Mouse (Mus musculus) forebrain, embryonic 16.5 days (tissue): Measurements from ENCODE around the gene Pdhx. TPM values are rescaled to one million over a fixed set of nuclear protein-coding genes. Genes with fewer than 3 reads are reported as not detected.

ENCODE experiments used
- ATAC-seq: fragments of 200-750 bp; cut with Nextera tagmentation; 2 replicates; pipeline ENCODE4 v1.8.0; 2017; ENCODE audit warnings: mild to moderate bottlenecking, moderate library complexity
- H3K27ac ChIP-seq: fragments of 300-500 bp; sonication (generic); 2 replicates; pipeline ENCODE4 v1.5.1; 2014; ENCODE audit warnings: low read length, control low read depth
- H3K27me3 ChIP-seq: fragments of 300-500 bp; sonication (generic); replicated peaks from 2 replicates; pipeline ENCODE4 v1.6.1; 2014; ENCODE audit warnings: low read length; ENCODE audit not compliant: control insufficient read depth, insufficient read depth
- H3K36me3 ChIP-seq: fragments of 300-500 bp; sonication (generic); 2 replicates; pipeline ENCODE4 v1.6.1; 2014; ENCODE audit not compliant: control insufficient read depth, insufficient read depth
- H3K4me1 ChIP-seq: fragments of 300-500 bp; sonication (generic); replicated peaks from 2 replicates; pipeline ENCODE4 v1.6.1; 2014; ENCODE audit warnings: low read length; ENCODE audit not compliant: control insufficient read depth, insufficient read depth
- H3K4me2 ChIP-seq: fragments of 300-500 bp; sonication (generic); 2 replicates; pipeline ENCODE4 v1.6.1; 2014; ENCODE audit warnings: mild to moderate bottlenecking, low read length, control low read depth
- H3K4me3 ChIP-seq: fragments of 300-500 bp; sonication (generic); replicated peaks from 2 replicates; pipeline ENCODE4 v1.5.1; 2014; ENCODE audit warnings: mild to moderate bottlenecking, low read length, control low read depth
- H3K9ac ChIP-seq: fragments of 300-500 bp; sonication (generic); replicated peaks from 2 replicates; pipeline ENCODE4 v1.6.1; 2014; ENCODE audit warnings: low read depth, low read length, control low read depth
- H3K9me3 ChIP-seq: fragments of 300-500 bp; sonication (generic); 2 replicates; pipeline ENCODE4 v1.6.1; 2016; ENCODE audit warnings: low read length; ENCODE audit not compliant: control insufficient read depth
- WGBS: fragments of 180-500 bp; shearing (Covaris S2); extraction: QIAGEN DNeasy Blood & Tissue Kit; methylation state at CpG from one replicate; pipeline ENCODE4 v1.1.7; 2014; 5-methylcytosine and 5-hydroxymethylcytosine counted together
- polyA plus RNA-seq: library from polyadenylated mRNA; unstranded; fragments of >200 nt; fragmentation: Nextera tagmentation; extraction: Ambion mirVana; gene quantifications from 2 replicates; pipeline ENCODE4 v1.2.1, GENCODE M21; 2015

Gene Pdhx
- polyA plus RNA-seq, 1 experiment from 2014 or later, result 61.0 TPM

DNA sequence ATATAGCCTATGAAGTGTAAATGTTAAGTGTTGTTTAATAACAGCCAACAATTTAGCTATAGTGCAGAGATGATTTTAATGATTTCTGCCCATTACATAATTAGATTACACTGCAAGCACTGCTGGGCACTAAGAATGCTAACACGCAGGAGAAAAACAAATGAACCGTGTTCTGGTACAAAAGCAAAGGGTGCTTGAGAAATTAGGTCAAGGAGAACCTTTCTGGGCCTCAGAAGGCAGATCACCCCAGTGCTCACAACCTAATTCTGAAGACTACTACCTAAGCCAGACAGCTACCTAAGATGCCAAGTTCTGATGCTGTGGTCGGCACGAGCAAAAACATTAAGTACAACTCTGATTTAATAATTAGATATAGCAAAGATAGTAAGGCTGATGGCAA, 35.5 kb downstream of the Pdhx start:
- no peak for ATAC-seq
- H3K4me1 ChIP-seq, result no peaks in the 10 kb centered on the region
- H3K9me3 ChIP-seq, result no peaks in the 10 kb centered on the region
- H3K27ac ChIP-seq, result no peak overlapping the region
- H3K4me3 ChIP-seq, result no peak overlapping the region
- no peaks in the 10 kb centered on the region for H3K27me3 ChIP-seq
- H3K36me3 ChIP-seq, result peaks cover 3% of the 10 kb centered on the region; the same call in 1 of the 2 replicates
- 49% methylated on average over 4 of the region's 4 CpGs for whole genome bisulfite sequencing
- H3K9ac ChIP-seq, result no peak overlapping the region
- H3K4me2 ChIP-seq, result no peak overlapping the region

GRCm38 (mm10) chr2:103022728-103023127, 50.6 kb downstream of the Pdhx start:
- H3K27ac ChIP-seq, result no peak overlapping the region
- ATAC-seq, result peak; percentile 67
- no peak overlapping the region for H3K4me2 ChIP-seq
- no peaks in the 10 kb centered on the region for H3K27me3 ChIP-seq
- H3K4me3 ChIP-seq, result no peak overlapping the region
- 30% methylated on average over 3 of the region's 3 CpGs for WGBS
- H3K9ac ChIP-seq, result no peak overlapping the region
- peaks cover 5% of the 10 kb centered on the region; the same call in 1 of the 2 replicates for H3K36me3 ChIP-seq
- H3K4me1 ChIP-seq, result peaks cover 18% of the 10 kb centered on the region
- H3K9me3 ChIP-seq, result no peaks in the 10 kb centered on the region

DNA sequence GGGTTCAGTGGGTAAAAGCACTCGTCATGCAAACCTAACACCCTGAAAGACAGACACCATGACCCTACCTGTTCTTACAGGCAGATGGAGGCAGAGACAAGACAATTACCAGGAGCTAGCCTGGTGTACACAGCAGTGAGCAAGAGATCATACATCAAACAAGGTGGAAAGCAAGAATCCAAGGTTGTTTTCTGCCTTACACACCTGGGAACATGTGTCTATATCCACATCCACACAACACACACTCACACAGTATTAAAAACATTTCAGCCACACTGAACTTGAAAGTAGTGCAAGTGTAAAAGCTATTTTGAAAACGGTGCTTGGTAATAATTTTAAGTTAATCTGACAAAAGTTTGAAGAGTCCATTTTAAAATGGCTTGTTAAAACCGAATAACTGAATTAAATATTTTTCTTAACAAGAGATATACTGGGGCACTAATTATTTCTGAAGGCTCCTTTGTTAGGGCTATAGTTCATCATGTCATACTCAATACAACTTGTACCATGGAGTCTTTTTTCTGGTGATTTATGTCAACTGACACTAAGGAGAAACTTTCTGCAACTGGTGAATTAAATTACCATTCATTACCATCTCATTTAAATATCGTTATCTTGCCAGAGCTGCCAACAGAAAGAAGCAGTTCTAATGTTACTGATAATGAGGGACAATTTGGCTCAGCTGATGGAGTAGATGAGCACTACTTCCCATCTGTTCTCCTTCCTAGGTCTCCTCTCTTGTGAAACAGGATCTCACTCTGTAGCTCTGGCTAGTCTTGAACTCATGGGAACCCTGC, 52.9 kb downstream of the Pdhx start:
- 13% methylated on average over 4 of the region's 4 CpGs for WGBS
- no peak overlapping the region; the same call in 1 of the 2 replicates for H3K27ac ChIP-seq
- H3K9ac ChIP-seq, result no peak overlapping the region
- peak; percentile 82 for ATAC-seq
- H3K4me2 ChIP-seq, result no peak overlapping the region
- H3K27me3 ChIP-seq, result no peaks in the 10 kb centered on the region
- H3K36me3 ChIP-seq, result 0 out of 2 replicates have a peak, but pooled peaks cover 3% of the 10 kb centered on the region
- peaks cover 18% of the 10 kb centered on the region for H3K4me1 ChIP-seq
- H3K4me3 ChIP-seq, result no peak overlapping the region
- no peaks in the 10 kb centered on the region for H3K9me3 ChIP-seq

DNA sequence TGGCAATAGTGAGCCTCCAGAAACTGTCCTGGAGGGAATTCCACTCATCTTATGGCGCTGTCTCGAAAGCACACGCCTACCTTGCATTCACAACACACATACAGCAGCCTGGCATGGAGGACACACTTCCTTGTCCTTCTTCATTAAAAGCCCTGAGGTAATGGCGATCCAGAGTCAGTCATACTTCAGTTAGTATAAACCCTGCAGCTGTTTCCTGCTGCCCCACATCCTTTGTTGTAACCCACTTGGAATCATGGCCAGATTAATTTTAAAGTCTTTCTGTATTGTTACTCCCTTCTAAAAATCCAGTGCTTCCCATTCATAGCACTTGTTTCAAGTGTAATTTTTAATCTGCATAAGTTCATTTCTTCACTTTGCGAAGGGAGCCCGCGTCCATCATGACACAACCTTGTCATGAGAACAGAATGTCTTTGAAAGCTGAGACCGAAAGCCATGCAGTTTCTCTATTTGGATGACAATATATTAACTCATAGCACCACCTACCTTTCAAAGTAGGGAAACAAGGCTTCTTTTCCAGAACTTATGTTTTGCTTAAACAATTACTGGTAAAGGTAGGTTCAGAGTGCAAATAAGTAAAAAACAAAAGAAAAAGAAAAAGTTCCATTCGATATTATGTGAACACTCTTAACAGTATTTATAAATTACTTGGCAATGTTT, 54.4 kb downstream of the Pdhx start:
- Histone ChIP-seq H3K36me3 (0 out of 2 replicates have a peak, but pooled peaks cover 1% of the 10 kb centered on the region), H3K4me3 (no peak overlapping the region), H3K4me2 (no peak overlapping the region), H3K27ac (no peak overlapping the region), H3K9me3 (no peaks in the 10 kb centered on the region), H3K9ac (no peak overlapping the region), H3K4me1 (peaks cover 18% of the 10 kb centered on the region), H3K27me3 (no peaks in the 10 kb centered on the region)
- no peak for ATAC-seq
- WGBS, result 72% methylated on average over 9 of the region's 9 CpGs

DNA sequence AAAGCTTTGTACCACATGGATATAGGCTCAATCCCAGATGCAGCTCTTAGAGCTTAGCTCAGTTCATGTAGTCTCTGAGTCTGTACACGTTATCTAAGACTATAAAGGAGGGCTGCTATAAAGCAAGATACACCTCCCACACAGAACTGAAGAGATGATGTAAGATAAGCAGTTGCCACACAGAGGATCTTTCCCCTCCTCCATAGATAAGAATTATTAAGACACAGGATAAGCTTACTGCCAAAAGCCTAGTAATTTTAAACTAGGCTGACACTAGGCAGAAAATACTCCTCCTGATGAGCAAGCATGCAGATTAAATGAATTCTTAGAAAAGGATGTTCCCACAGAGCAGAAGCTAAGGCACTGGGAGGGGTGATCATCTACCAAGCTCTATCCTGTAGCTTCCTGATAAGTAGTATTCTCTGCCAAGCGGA, 55.9 kb downstream of the Pdhx start:
- no peak overlapping the region for H3K27ac ChIP-seq
- no peaks in the 10 kb centered on the region for H3K9me3 ChIP-seq
- ATAC-seq, result no peak
- H3K4me2 ChIP-seq, result no peak overlapping the region
- 93% methylated on average over 2 of the region's 2 CpGs for WGBS
- no peak overlapping the region for H3K9ac ChIP-seq
- H3K36me3 ChIP-seq, result no peaks in the 10 kb centered on the region
- H3K4me1 ChIP-seq, result peaks cover 13% of the 10 kb centered on the region
- H3K27me3 ChIP-seq, result no peaks in the 10 kb centered on the region
- no peak overlapping the region for H3K4me3 ChIP-seq

DNA sequence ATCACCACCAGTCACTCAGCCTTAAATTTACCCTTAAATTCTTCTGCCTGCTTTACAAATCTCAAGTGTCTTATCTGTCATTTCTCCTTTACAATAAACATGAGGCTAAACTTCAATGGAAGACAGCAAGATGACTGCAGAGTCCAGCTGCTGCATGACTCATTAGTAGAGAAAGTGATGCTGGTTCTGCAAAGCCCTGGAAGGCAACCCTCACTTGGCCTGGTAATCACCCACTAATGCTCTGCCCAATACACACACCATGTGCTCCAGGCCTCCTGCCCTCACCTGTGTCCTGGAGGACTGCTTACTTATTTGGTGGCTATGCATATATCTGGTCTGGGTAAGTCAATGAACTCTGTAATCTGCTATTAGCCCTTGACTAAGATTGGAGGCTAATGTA, 57.2 kb downstream of the Pdhx start:
- no peak overlapping the region for H3K4me3 ChIP-seq
- no peak for ATAC-seq
- H3K27me3 ChIP-seq, result no peaks in the 10 kb centered on the region

DNA sequence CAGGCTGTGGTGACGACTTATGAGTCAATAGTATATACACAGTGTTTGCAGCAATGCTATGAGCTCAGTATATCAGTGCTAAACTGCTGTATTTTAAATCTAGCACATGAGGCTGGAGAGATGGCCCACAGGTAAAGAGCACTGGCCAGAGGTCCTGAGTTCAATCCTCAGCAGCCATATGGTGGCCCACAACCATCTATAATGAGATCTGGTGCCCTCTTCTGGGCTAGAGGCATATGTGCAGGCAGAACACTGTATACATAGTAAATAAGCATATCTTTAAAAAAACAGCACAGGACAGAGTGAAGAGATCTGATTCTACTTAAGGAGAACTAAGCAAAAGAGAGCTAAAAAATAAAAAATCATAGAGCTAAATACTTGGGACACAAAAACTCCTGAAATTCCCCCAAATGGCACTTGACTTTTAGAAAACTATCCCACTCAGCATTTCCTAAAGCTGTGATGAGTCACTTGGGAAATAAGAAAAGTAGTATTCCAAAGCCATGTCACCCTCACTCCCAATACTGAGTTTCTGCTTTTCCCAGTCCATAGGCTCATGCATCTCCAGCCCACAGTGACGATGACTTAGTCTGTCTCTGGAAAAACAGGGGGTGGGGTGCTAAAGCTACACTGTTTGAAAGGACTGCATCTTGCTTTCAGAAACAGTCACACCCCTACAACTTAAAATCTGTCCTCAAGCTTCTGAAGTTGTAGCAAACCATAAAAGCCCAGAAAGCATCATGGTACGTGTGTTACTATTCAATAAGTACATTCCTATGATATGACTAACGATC, 60.3 kb downstream of the Pdhx start:
- Histone ChIP-seq H3K27me3 (no peaks in the 10 kb centered on the region), H3K4me2 (no peak overlapping the region), H3K4me1 (no peaks in the 10 kb centered on the region), H3K9ac (no peak overlapping the region), H3K27ac (no peak overlapping the region), H3K9me3 (no peaks in the 10 kb centered on the region), H3K4me3 (no peak overlapping the region), H3K36me3 (no peaks in the 10 kb centered on the region)
- no peak for ATAC-seq
- WGBS, result 85% methylated on average over 4 of the region's 4 CpGs

More for the DNA sequence above, 57.2 kb downstream of the Pdhx start:
- no peak overlapping the region for H3K9ac ChIP-seq
- H3K4me1 ChIP-seq, result peaks cover 9% of the 10 kb centered on the region
- H3K4me2 ChIP-seq, result no peak overlapping the region
- no peak overlapping the region for H3K27ac ChIP-seq
- H3K36me3 ChIP-seq, result no peaks in the 10 kb centered on the region
- no peaks in the 10 kb centered on the region for H3K9me3 ChIP-seq

GRCm38 (mm10) chr2:103008221-103008620, 65.1 kb downstream of the Pdhx start:
- WGBS, result 90% methylated on average over 3 of the region's 3 CpGs
- no peak overlapping the region for H3K9ac ChIP-seq

GRCm38 (mm10) chr2:103004599-103004998, 68.7 kb downstream of the Pdhx start:
- Histone ChIP-seq H3K36me3 (no peaks in the 10 kb centered on the region), H3K9ac (no peak overlapping the region), H3K4me1 (no peaks in the 10 kb centered on the region), H3K27ac (no peak overlapping the region), H3K9me3 (no peaks in the 10 kb centered on the region), H3K4me3 (no peak overlapping the region), H3K4me2 (no peak overlapping the region), H3K27me3 (no peaks in the 10 kb centered on the region)
- WGBS, result 68% methylated on average over 7 of the region's 7 CpGs
- ATAC-seq, result no peak

More at GRCm38 (mm10) chr2:103008221-103008620, 65.1 kb downstream of the Pdhx start:
- H3K27me3 ChIP-seq, result no peaks in the 10 kb centered on the region
- ATAC-seq, result no peak
- H3K36me3 ChIP-seq, result no peaks in the 10 kb centered on the region
- no peaks in the 10 kb centered on the region for H3K4me1 ChIP-seq
- H3K4me3 ChIP-seq, result no peak overlapping the region
- no peak overlapping the region for H3K27ac ChIP-seq
- no peaks in the 10 kb centered on the region for H3K9me3 ChIP-seq
- H3K4me2 ChIP-seq, result no peak overlapping the region
